Mouse (Mus musculus): ENCODE data around the gene Flii. TPM values are rescaled to one million over a fixed set of nuclear protein-coding genes. Genes with fewer than 3 reads are reported as not detected.

The Flii gene
- total and polyA plus RNA-seq, 3 experiments: 49.5 to 112 (median 88.6) TPM

DNA sequence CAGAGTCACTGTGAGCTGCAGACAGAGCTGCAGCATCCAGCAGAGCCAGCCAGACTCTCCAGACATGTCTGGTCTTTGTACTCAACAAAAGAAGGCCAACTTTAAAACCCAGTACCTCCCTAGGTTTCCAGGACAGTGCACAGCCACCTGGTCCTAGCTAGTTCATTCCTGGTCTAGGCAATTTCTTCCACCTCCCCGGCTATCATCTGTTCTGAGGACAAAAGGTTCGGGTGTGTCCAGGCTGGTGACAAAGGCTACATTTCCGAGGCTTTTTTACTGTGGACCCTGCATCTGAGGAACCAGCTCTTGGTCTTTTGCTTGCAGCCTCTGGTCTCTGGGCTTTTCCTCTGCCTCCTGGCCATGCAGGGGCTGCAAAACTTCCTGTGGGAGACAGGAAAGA is 13.3 kb upstream of the Flii start:
- in situ Hi-C loops (cut with MboI; ENCODE audit: low pct_ligation_motif_present, low pct_unique_long_range_greater_than_20kb, low sequenced_read_pairs) (no loop called here), dilution Hi-C loops (cut with MboI; ENCODE audit: extremely low pct_ligation_motif_present, extremely low pct_unique_long_range_greater_than_20kb, low sequenced_read_pairs) (no loop called here)
- Histone ChIP-seq H3K27ac (ENCODE audit: insufficient read depth, low read depth) (no peak overlapping the region), H3K27me3 (replicated peaks) (no peaks in the 10 kb centered on the region), H3K4me1 (ENCODE audit: control insufficient read depth in 1 of 2, insufficient read depth in 2 of 2) (no peaks in the 10 kb centered on the region), H3K9me3 (replicated peaks; ENCODE audit: low read length) (peaks cover 5% of the 10 kb centered on the region), H3K79me2 (replicated peaks; ENCODE audit: control insufficient read depth, extremely low read depth, insufficient read depth, poor library complexity, severe bottlenecking) (no peaks in the 10 kb centered on the region), H3K4me3 (replicated peaks in 1 of 3; ENCODE audit: low read depth in 2 of 3, low read length in 2 of 3, poor library complexity in 1 of 3) (no peak overlapping the region), H3K4me2 (ENCODE audit: insufficient read depth, low read depth, poor library complexity, severe bottlenecking) (no peak overlapping the region), H3K36me3 (replicated peaks in 1 of 2; ENCODE audit: control insufficient read depth in 1 of 2, insufficient read depth in 1 of 2, low read length in 1 of 2) (peaks cover 70 to 88% of the 10 kb centered on the region in 2 experiments), H3K9ac (ENCODE audit: insufficient read depth, low read depth) (no peak overlapping the region)
- no peak for TF ChIP-seq POLR2AphosphoS2 (IDR thresholded peaks at IDR 0.05; ENCODE audit: low read depth, low read length)
- TF ChIP-seq SMC3 (IDR thresholded peaks at IDR 0.05; ENCODE audit: low read depth, low read length): no peak
- no peak for TF ChIP-seq MAZ (IDR thresholded peaks at IDR 0.05; ENCODE audit: low read depth, low read length)
- no peak for TF ChIP-seq MAFK (IDR thresholded peaks at IDR 0.05; ENCODE audit: insufficient replicate concordance, low read length)
- TF ChIP-seq ELF1 (IDR thresholded peaks at IDR 0.05; ENCODE audit: low read depth, low read length): no peak
- no peak for TF ChIP-seq POLR2A (IDR thresholded peaks at IDR 0.05; ENCODE audit: low read depth, low read length)
- no peak for TF ChIP-seq RAD21 (IDR thresholded peaks at IDR 0.05; ENCODE audit: low read depth, low read length)
- no peak for TF ChIP-seq KAT2A (IDR thresholded peaks at IDR 0.05; ENCODE audit: insufficient replicate concordance, low read length)
- no peak for TF ChIP-seq ZC3H11A (IDR thresholded peaks at IDR 0.05; ENCODE audit: low read depth, low read length)
- no peak for TF ChIP-seq NRF1 (IDR thresholded peaks at IDR 0.05; ENCODE audit: low read depth, low read length)
- no peak for DNase-seq (ENCODE audit: extremely low read depth)

DNA sequence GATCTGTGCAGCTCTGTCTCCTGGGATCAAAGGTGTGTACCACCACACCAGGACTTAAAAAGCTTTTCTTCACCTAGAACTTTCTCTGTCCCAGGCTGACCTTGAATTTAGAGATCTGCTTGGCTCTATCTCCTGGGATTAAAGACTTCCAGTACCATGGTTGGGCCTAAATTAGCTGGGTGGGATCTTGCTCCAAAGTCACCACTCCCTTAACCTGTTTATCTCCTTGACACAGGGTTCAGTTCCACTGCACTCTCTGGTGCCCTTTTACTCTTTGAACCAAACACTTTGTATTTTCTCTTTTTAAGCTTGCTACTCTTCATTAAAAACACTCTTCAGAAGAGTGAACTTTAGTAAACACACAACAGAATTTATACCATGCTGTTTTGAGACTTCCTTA is 10.4 kb upstream of the Flii start:
- Histone ChIP-seq H3K9ac (ENCODE audit: insufficient read depth, low read depth) (no peak overlapping the region), H3K4me3 (replicated peaks in 1 of 3; ENCODE audit: low read depth in 2 of 3, low read length in 2 of 3, poor library complexity in 1 of 3) (no peak overlapping the region), H3K27ac (ENCODE audit: insufficient read depth, low read depth) (no peak overlapping the region), H3K27me3 (replicated peaks) (no peaks in the 10 kb centered on the region), H3K36me3 (replicated peaks in 1 of 2; ENCODE audit: control insufficient read depth in 1 of 2, insufficient read depth in 1 of 2, low read length in 1 of 2) (peaks cover 51 to 85% of the 10 kb centered on the region in 2 experiments), H3K9me3 (replicated peaks; ENCODE audit: low read length) (peaks cover 5% of the 10 kb centered on the region), H3K79me2 (replicated peaks; ENCODE audit: control insufficient read depth, extremely low read depth, insufficient read depth, poor library complexity, severe bottlenecking) (no peaks in the 10 kb centered on the region), H3K4me2 (ENCODE audit: insufficient read depth, low read depth, poor library complexity, severe bottlenecking) (no peak overlapping the region), H3K4me1 (ENCODE audit: control insufficient read depth in 1 of 2, insufficient read depth in 2 of 2) (peaks cover 2 to 8% of the 10 kb centered on the region in 2 experiments; a peak in 3 of 4 replicates)
- TF ChIP-seq MYC (IDR thresholded peaks at IDR 0.05; ENCODE audit: low read depth, low read length) (no peak), MAX (IDR thresholded peaks at IDR 0.05; ENCODE audit: low read length) (no peak), MEF2A (IDR thresholded peaks at IDR 0.05; ENCODE audit: borderline replicate concordance, low read depth, low read length) (no peak), CTCF (conservative IDR thresholded peaks at IDR 0.05 in 1 of 2, IDR thresholded peaks at IDR 0.05 in 1 of 2; ENCODE audit: low read depth in 2 of 2, low read length in 2 of 2) (no peak), BHLHE40 (IDR thresholded peaks at IDR 0.05; ENCODE audit: low read depth, low read length) (no peak), ZKSCAN1 (IDR thresholded peaks at IDR 0.05; ENCODE audit: borderline replicate concordance, low read depth, low read length) (no peak), IRF4 (IDR thresholded peaks at IDR 0.05; ENCODE audit: low read depth, low read length) (no peak), USF2 (conservative IDR thresholded peaks at IDR 0.05; ENCODE audit: low read depth, low read length) (no peak), CHD1 (IDR thresholded peaks at IDR 0.05; ENCODE audit: low read depth, low read length) (no peak), ELF1 (IDR thresholded peaks at IDR 0.05; ENCODE audit: low read depth, low read length) (no peak), NELFE (IDR thresholded peaks at IDR 0.05; ENCODE audit: low read depth, low read length) (no peak), TBP (conservative IDR thresholded peaks at IDR 0.05; ENCODE audit: low read depth, low read length) (no peak), MAZ (IDR thresholded peaks at IDR 0.05; ENCODE audit: low read depth, low read length) (no peak), GABPA (IDR thresholded peaks at IDR 0.05; ENCODE audit: insufficient replicate concordance, low read depth, low read length) (no peak), RAD21 (IDR thresholded peaks at IDR 0.05; ENCODE audit: low read depth, low read length) (no peak), ZNF384 (IDR thresholded peaks at IDR 0.05; ENCODE audit: low read depth, low read length) (no peak), SIN3A (IDR thresholded peaks at IDR 0.05; ENCODE audit: low read length) (no peak), HCFC1 (IDR thresholded peaks at IDR 0.05; ENCODE audit: low read depth, low read length) (no peak), ZMIZ1 (IDR thresholded peaks at IDR 0.05; ENCODE audit: low read depth, low read length) (no peak), ETS1 (conservative IDR thresholded peaks at IDR 0.05; ENCODE audit: low read depth, low read length) (no peak)
- in situ Hi-C loops (cut with MboI; ENCODE audit: low pct_ligation_motif_present, low pct_unique_long_range_greater_than_20kb, low sequenced_read_pairs): no loop called here
- dilution Hi-C loops (cut with MboI; ENCODE audit: extremely low pct_ligation_motif_present, extremely low pct_unique_long_range_greater_than_20kb, low sequenced_read_pairs): no loop called here
- no peak for DNase-seq (ENCODE audit: extremely low read depth)
